Mouse (Mus musculus) liver, embryonic 14.5 days (tissue): ENCODE data around the gene Scn1b. TPM values are rescaled to one million over a fixed set of nuclear protein-coding genes. Genes with fewer than 3 reads are reported as not detected.
A peak's percentile ranks its signal among the peaks of the same experiment; 100 is the strongest.

Experiments used
- ATAC-seq: fragments of 200-750 bp; cut with Nextera tagmentation; 2 replicates; pipeline ENCODE4 v1.8.0; 2017; ENCODE audit warnings: moderate number of reproducible peaks, mild to moderate bottlenecking, moderate library complexity; ENCODE audit not compliant: insufficient read depth
- DNase-seq, 3 experiments: peaks; one replicate each; pipeline ENCODE4 v3.0.0-alpha.2; 2012 to 2013; ENCODE audit warnings: low read depth in 3 of 3, low spot score in 3 of 3
- H3K27ac ChIP-seq: fragments of 300-500 bp; sonication (generic); 2 replicates; pipeline ENCODE4 v1.5.1; 2014; ENCODE audit warnings: moderate library complexity, mild to moderate bottlenecking, control low read depth, inconsistent platforms
- H3K27me3 ChIP-seq: fragments of 300-500 bp; sonication (generic); 2 replicates; pipeline ENCODE4 v1.6.1; 2014; ENCODE audit warnings: mild to moderate bottlenecking, low read length, moderate library complexity; ENCODE audit not compliant: control insufficient read depth, insufficient read depth
- H3K36me3 ChIP-seq: fragments of 300-500 bp; sonication (generic); replicated peaks from 2 replicates; pipeline ENCODE4 v1.6.1; 2014; ENCODE audit warnings: low read depth; ENCODE audit not compliant: control insufficient read depth, insufficient read depth
- H3K4me1 ChIP-seq, 2 experiments: fragments of 200-500 bp in 1 of 2; fragments of 300-500 bp in 1 of 2; sonication (generic) in 1 of 2; replicated peaks; 2 replicates each; pipeline ENCODE4 v1.6.1; 2012 to 2014; ENCODE audit warnings: antibody characterized with exemption in 1 of 2, inconsistent platforms in 1 of 2, low read length in 1 of 2; ENCODE audit not compliant: control insufficient read depth in 2 of 2, insufficient read depth in 2 of 2
- H3K4me2 ChIP-seq: fragments of 300-500 bp; sonication (generic); 2 replicates; pipeline ENCODE4 v1.6.1; 2014; ENCODE audit warnings: low read depth, mild to moderate bottlenecking, control low read depth, moderate library complexity
- H3K4me3 ChIP-seq, 2 experiments: fragments of 200-500 bp in 1 of 2; fragments of 300-500 bp in 1 of 2; sonication (generic) in 1 of 2; 2 replicates each; pipeline ENCODE4 v1.5.1; 2012 to 2014; ENCODE audit warnings: low read depth in 2 of 2, low read length in 2 of 2, mild to moderate bottlenecking in 2 of 2, control low read depth in 1 of 2, inconsistent platforms in 1 of 2, moderate library complexity in 1 of 2; ENCODE audit not compliant: insufficient read depth in 1 of 2
- H3K9ac ChIP-seq: fragments of 300-500 bp; sonication (generic); replicated peaks from 2 replicates; pipeline ENCODE4 v1.6.1; 2014; ENCODE audit warnings: mild to moderate bottlenecking, control low read depth, moderate library complexity
- H3K9me3 ChIP-seq: fragments of 300-500 bp; sonication (generic); 2 replicates; pipeline ENCODE4 v1.6.1; 2016; ENCODE audit warnings: low read length, mixed read lengths; ENCODE audit not compliant: control insufficient read depth
- CTCF ChIP-seq: IDR thresholded peaks from 2 replicates; pipeline ENCODE4 v1.5.1; 2016; ENCODE audit warnings: antibody characterized with exemption, low read depth, control low read depth
- EP300 ChIP-seq: IDR thresholded peaks from 2 replicates; pipeline ENCODE4 v1.6.1; 2016; ENCODE audit warnings: antibody characterized with exemption, low read depth
- WGBS: fragments of 180-500 bp; shearing (Covaris S2); extraction: QIAGEN DNeasy Blood & Tissue Kit; methylation state at CpG from one replicate; pipeline ENCODE4 v1.1.7; 2014; ENCODE audit not compliant: insufficient replicate concordance; 5-methylcytosine and 5-hydroxymethylcytosine counted together
- polyA plus RNA-seq, 2 experiments: library from polyadenylated mRNA; depleted of rRNA in 1 of 2; stranded (reverse) in 1 of 2; unstranded in 1 of 2; fragments of >200 nt; fragmentation: Nextera tagmentation in 1 of 2; extraction: Ambion mirVana in 1 of 2; gene quantifications; 2 replicates each; pipeline versions ENCODE4 v1.2.1 to v1.2.3; 2012 to 2014

Scn1b gene
- polyA plus RNA-seq, 2 experiments, result 0.52 to 1.0 TPM

DNA sequence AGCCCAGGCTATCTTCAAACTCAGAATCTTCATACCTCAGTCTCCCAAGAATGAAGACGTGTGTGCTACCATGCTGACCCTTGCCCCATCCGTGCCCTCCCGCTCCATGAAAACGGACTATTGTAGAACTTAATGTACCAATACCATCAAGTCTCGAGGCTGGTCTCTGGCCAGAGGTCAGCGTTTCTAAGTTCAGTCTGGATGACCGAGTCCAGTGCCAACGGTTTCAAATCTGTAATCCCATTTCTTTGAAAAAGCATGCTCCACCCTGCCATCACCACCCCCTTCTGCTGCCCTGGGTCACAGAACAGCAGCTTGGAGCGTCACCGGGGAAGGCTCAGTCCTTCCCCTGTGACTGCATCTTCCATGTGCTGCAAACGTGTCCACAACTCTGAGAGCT is 19.0 kb downstream of the Scn1b start:
- H3K4me1 ChIP-seq, result peaks cover 0 to 12% of the 10 kb centered on the region in 2 experiments; a peak in 2 of 4 replicates
- H3K9me3 ChIP-seq, result no peaks in the 10 kb centered on the region
- TF ChIP-seq CTCF, result no peak
- TF ChIP-seq EP300, result no peak
- ATAC-seq (no peak), DNase-seq (no peak)
- H3K9ac ChIP-seq, result no peak overlapping the region
- no peaks in the 10 kb centered on the region for H3K36me3 ChIP-seq
- WGBS, result 63% methylated on average over 11 of the region's 11 CpGs
- no peak overlapping the region for H3K4me2 ChIP-seq
- H3K27ac ChIP-seq, result no peak overlapping the region
- H3K27me3 ChIP-seq, result no peaks in the 10 kb centered on the region
- no peak overlapping the region for H3K4me3 ChIP-seq

DNA sequence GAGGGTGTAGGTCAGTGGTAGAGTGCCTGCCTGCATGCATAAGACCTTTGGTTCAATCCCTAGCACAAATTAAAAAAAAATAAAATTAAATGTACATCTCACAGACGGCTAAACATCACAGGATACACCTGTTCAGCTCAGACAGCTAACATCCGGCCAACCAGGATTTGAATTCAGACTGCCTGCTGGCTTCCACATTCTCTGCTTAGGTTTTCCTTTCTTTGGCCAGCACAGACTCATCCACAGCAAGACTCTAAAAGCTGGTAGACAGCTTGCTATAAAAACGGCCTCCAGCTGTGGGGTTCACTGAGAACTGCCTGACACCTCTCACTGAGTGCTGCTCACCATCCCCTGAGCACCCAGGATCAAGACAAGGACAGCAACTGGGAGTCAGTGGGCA is 20.6 kb downstream of the Scn1b start:
- no peak overlapping the region for H3K27ac ChIP-seq
- H3K4me2 ChIP-seq, result no peak overlapping the region
- TF ChIP-seq CTCF (no peak), EP300 (no peak)
- no peaks in the 10 kb centered on the region for H3K9me3 ChIP-seq
- no peak overlapping the region for H3K4me3 ChIP-seq
- WGBS, result 29% methylated on average over 3 of the region's 3 CpGs
- DNase-seq (no peak), ATAC-seq (no peak)
- H3K27me3 ChIP-seq, result no peaks in the 10 kb centered on the region
- no peaks in the 10 kb centered on the region for H3K36me3 ChIP-seq
- H3K4me1 ChIP-seq, result peaks cover 0 to 6% of the 10 kb centered on the region in 2 experiments; a peak in 1 of 4 replicates
- H3K9ac ChIP-seq, result no peak overlapping the region

DNA sequence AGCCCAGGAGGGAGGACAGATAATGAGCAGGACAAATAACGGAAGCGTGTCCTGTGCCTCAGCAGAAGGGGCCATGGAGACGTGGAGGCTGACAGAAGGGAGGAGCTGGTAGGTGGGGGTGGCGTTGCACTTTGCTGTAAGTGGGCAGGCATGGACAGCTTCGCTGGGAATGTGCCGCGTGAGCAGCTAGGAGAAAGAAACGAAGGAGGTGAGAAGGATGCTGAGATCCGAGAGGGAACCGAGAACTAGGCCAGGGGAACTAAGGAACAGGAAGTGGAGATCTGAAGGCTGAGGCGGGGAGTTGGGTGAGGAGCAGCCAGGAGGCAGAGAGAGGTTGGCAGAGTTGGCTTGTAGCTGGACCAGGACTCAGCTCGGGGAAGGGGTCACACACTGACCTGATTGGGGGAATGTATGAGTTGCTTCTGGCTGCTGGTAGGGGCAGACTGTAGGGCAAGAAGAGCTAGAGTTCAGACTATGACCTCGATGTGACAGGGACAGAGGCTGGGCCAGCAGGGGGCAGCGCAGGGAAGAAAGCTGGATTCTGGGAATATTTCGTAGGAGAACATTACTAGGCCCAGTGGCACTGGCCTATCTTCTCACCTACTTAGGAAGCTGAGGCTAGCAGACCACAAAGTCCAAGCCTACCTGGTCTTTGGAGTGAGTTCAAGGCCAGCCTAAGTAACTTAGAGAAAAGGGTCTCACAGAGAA is 21.6 kb downstream of the Scn1b start:
- ATAC-seq (no peak), DNase-seq (no peak)
- no peak overlapping the region for H3K4me3 ChIP-seq
- H3K9me3 ChIP-seq, result no peaks in the 10 kb centered on the region
- no peak overlapping the region for H3K27ac ChIP-seq
- TF ChIP-seq CTCF (peak; percentile 68), EP300 (no peak)
- 0 out of 4 replicates have a peak, but pooled peaks cover 0 to 1% of the 10 kb centered on the region in 2 experiments for H3K4me1 ChIP-seq
- H3K27me3 ChIP-seq, result no peaks in the 10 kb centered on the region
- 33% methylated on average over 15 of the region's 15 CpGs for WGBS
- H3K9ac ChIP-seq, result no peak overlapping the region
- no peak overlapping the region for H3K4me2 ChIP-seq
- no peaks in the 10 kb centered on the region for H3K36me3 ChIP-seq

DNA sequence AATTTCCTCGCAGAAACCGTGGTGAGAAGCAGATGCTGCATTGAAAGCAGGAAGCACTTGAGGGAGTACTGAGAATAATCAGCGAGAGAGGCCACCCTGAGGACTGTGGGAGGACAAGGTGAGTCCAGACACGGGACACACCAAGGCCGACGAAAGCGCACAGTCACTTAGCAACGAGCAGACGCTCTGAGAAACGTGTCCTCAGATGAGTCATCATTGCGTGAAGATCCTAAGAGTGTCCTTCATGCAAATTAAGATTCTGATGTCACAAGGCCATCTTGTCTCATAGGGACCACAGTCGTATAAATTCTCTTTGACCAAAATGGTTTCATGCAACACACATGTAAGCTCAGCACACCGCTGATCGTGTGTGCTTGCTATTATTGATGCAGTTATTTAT is 26.0 kb downstream of the Scn1b start:
- Histone ChIP-seq H3K4me1 (no peaks in the 10 kb centered on the region), H3K9me3 (no peaks in the 10 kb centered on the region), H3K4me3 (no peak overlapping the region), H3K27ac (no peak overlapping the region), H3K9ac (no peak overlapping the region), H3K27me3 (no peaks in the 10 kb centered on the region), H3K36me3 (no peaks in the 10 kb centered on the region), H3K4me2 (no peak overlapping the region)
- WGBS, result 53% methylated on average over 14 of the region's 14 CpGs
- TF ChIP-seq EP300, result no peak
- no peak for TF ChIP-seq CTCF
- DNase-seq (no peak), ATAC-seq (no peak)

DNA sequence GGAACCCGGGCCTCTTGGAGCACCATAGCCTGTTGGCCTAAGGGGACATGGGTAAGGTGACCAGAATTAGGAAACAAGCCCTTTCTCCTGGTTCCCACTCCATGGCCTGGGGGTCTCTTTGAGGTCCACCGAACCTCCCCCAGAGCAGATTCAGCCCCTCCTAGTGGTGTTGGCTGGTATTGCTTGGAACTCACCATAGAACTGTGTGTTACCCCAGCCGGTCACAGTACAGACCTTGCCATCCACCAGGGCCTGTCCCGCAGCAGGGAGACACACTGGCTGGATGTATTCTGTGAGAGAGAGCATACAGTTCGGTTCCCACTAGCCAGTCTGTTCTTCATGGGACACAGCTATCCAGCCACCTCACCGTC is 27.2 kb downstream of the Scn1b start:
- ATAC-seq, result no peak
- H3K9ac ChIP-seq, result no peak overlapping the region

More for the DNA sequence above, 27.2 kb downstream of the Scn1b start:
- no peak for DNase-seq
- TF ChIP-seq EP300 (no peak), CTCF (peak; percentile 44)
- 59% methylated on average over 6 of the region's 6 CpGs for WGBS
- H3K4me1 ChIP-seq, result no peaks in the 10 kb centered on the region
- H3K4me3 ChIP-seq, result no peak overlapping the region
- H3K27me3 ChIP-seq, result no peaks in the 10 kb centered on the region
- H3K4me2 ChIP-seq, result no peak overlapping the region
- H3K9me3 ChIP-seq, result no peaks in the 10 kb centered on the region
- H3K27ac ChIP-seq, result no peak overlapping the region
- no peaks in the 10 kb centered on the region for H3K36me3 ChIP-seq
